Mouse (Mus musculus): Measurements from ENCODE around the gene Ppm1l. TPM values are rescaled to one million over a fixed set of nuclear protein-coding genes. Genes with fewer than 3 reads are reported as not detected.
"Not testable (repeated sequence)": the region's sequence is repeated elsewhere in the genome, so short reads cannot be mapped to it uniquely, and the experiment has no call there.

Gene Ppm1l
- polyA plus RNA-seq, 1 experiment from 2014 or later, result 23.9 TPM

- peaks cover 32% of the 10 kb centered on the region for H3K4me1 ChIP-seq (replicated peaks)
- H3K27me3 ChIP-seq, result no peaks in the 10 kb centered on the region
- H3K9ac ChIP-seq, result no peak overlapping the region
- H3K4me3 ChIP-seq, result no peak overlapping the region
- ATAC-seq (ENCODE audit: low FRiP score), result no peak
- no peaks in the 10 kb centered on the region for H3K36me3 ChIP-seq
- H3K4me2 ChIP-seq, result no peak overlapping the region
- no peak overlapping the region for H3K27ac ChIP-seq
- 78% methylated on average over 4 of the region's 4 CpGs for WGBS
- H3K9me3 ChIP-seq, result no peaks in the 10 kb centered on the region
These were observed 43.7 kb downstream of the Ppm1l start for GRCm38 (mm10) chr3:69360263-69360895.

- no peak for ATAC-seq (ENCODE audit: low FRiP score)
- no peak overlapping the region for H3K4me2 ChIP-seq
- no peaks in the 10 kb centered on the region for H3K9me3 ChIP-seq
- H3K36me3 ChIP-seq, result no peaks in the 10 kb centered on the region
- H3K9ac ChIP-seq, result no peak overlapping the region
- peak overlapping the region; percentile 77 for H3K27ac ChIP-seq
- H3K4me3 ChIP-seq, result no peak overlapping the region
- 79% methylated on average over 9 of the region's 13 CpGs for WGBS
- H3K27me3 ChIP-seq, result no peaks in the 10 kb centered on the region
- peaks cover 35% of the 10 kb centered on the region for H3K4me1 ChIP-seq (replicated peaks)
These were observed 45.1 kb downstream of the Ppm1l start for GRCm38 (mm10) chr3:69361487-69362349.

- Histone ChIP-seq H3K4me1 (replicated peaks) (peaks cover 35% of the 10 kb centered on the region), H3K9me3 (no peaks in the 10 kb centered on the region), H3K27me3 (no peaks in the 10 kb centered on the region), H3K4me2 (no peak overlapping the region), H3K4me3 (no peak overlapping the region), H3K36me3 (no peaks in the 10 kb centered on the region), H3K9ac (no peak overlapping the region), H3K27ac (peak overlapping the region; percentile 77)
- ATAC-seq (ENCODE audit: low FRiP score), result no peak
- 77% methylated on average over 5 of the region's 5 CpGs for WGBS
These were observed 45.7 kb downstream of the Ppm1l start for GRCm38 (mm10) chr3:69362350-69362790.

GRCm38 (mm10) chr3:69362906-69363305, 46.2 kb downstream of the Ppm1l start:
- no peaks in the 10 kb centered on the region for H3K9me3 ChIP-seq
- H3K27me3 ChIP-seq, result no peaks in the 10 kb centered on the region
- peak overlapping the region; percentile 77; the same call in 1 of the 2 replicates for H3K27ac ChIP-seq
- H3K4me3 ChIP-seq, result no peak overlapping the region
- no peak overlapping the region for H3K9ac ChIP-seq
- no peak for ATAC-seq (ENCODE audit: low FRiP score)
- 75% methylated on average over 4 of the region's 4 CpGs for WGBS
- no peaks in the 10 kb centered on the region for H3K36me3 ChIP-seq
- H3K4me1 ChIP-seq (replicated peaks), result peaks cover 35% of the 10 kb centered on the region
- H3K4me2 ChIP-seq, result no peak overlapping the region

DNA sequence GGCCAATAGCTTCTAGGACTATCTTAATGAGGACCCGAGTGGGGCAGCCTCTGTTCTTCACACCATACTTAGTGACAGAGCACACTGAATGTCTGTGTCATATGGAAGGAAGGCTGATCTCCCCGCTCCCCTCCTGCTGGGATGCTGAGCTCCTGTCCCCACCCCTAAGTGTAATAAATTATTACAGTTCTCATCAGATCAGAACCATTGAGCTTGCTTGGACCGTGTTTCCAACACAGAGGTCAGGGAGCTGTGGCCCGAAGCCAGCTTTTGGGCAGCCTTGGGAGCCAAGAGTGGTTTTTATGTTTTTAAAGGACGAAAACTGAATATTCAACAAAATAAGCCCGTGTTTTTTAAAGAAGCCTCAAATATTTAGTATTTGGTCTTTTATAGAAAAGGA, 47.5 kb downstream of the Ppm1l start:
- no peak overlapping the region for H3K9ac ChIP-seq
- 80% methylated on average over 6 of the region's 6 CpGs for WGBS
- H3K4me2 ChIP-seq, result no peak overlapping the region
- H3K9me3 ChIP-seq, result no peaks in the 10 kb centered on the region
- H3K27me3 ChIP-seq, result no peaks in the 10 kb centered on the region
- H3K27ac ChIP-seq, result no peak overlapping the region
- no peak overlapping the region for H3K4me3 ChIP-seq
- H3K36me3 ChIP-seq, result no peaks in the 10 kb centered on the region
- H3K4me1 ChIP-seq (replicated peaks), result peaks cover 35% of the 10 kb centered on the region
- ATAC-seq (ENCODE audit: low FRiP score), result no peak

GRCm38 (mm10) chr3:69367916-69368315, 51.3 kb downstream of the Ppm1l start:
- WGBS, result 90% methylated on average over 9 of the region's 9 CpGs
- ATAC-seq (ENCODE audit: low FRiP score), result no peak
- no peak overlapping the region for H3K4me2 ChIP-seq
- no peaks in the 10 kb centered on the region for H3K9me3 ChIP-seq
- H3K9ac ChIP-seq, result no peak overlapping the region
- H3K4me3 ChIP-seq, result no peak overlapping the region
- H3K4me1 ChIP-seq (replicated peaks), result peaks cover 20% of the 10 kb centered on the region; the same call in 1 of the 2 replicates
- H3K27ac ChIP-seq, result no peak overlapping the region
- H3K36me3 ChIP-seq, result no peaks in the 10 kb centered on the region
- no peaks in the 10 kb centered on the region for H3K27me3 ChIP-seq

DNA sequence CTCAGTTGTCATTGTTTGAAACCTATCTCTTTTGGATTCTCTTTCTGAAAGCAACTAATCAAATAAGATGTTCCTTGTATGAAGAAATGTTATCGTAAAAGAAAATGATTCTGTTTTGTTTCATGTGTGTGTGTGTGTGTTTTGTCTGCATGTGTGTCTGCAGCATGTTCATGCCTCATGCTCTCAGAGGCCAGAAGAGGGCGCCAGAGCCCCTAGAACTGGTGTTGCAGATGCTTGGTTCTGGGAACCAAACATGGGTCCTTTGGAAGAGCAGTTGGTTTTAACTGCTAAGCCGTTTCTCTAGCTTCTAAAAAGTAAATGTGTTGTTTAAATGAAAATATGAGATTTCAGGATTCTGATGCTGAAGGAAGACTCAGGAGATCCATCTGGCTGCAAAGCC, 56.1 kb downstream of the Ppm1l start:
- no peaks in the 10 kb centered on the region for H3K27me3 ChIP-seq
- no peak overlapping the region for H3K27ac ChIP-seq
- no peak overlapping the region for H3K9ac ChIP-seq
- H3K36me3 ChIP-seq, result no peaks in the 10 kb centered on the region
- no peak overlapping the region for H3K4me2 ChIP-seq
- no peak overlapping the region for H3K4me3 ChIP-seq
- no peaks in the 10 kb centered on the region for H3K9me3 ChIP-seq
- ATAC-seq (ENCODE audit: low FRiP score), result no peak
- H3K4me1 ChIP-seq (replicated peaks), result peaks cover 9% of the 10 kb centered on the region
- WGBS, result 78% methylated on average over 3 of the region's 3 CpGs

- Histone ChIP-seq H3K4me1 (replicated peaks) (peaks cover 9% of the 10 kb centered on the region), H3K9ac (no peak overlapping the region), H3K4me3 (no peak overlapping the region), H3K4me2 (no peak overlapping the region), H3K36me3 (no peaks in the 10 kb centered on the region), H3K27me3 (no peaks in the 10 kb centered on the region), H3K9me3 (no peaks in the 10 kb centered on the region), H3K27ac (no peak overlapping the region)
- WGBS, result 62% methylated on average over 10 of the region's 10 CpGs
- peak; percentile 28; the same call in 1 of the 2 replicates for ATAC-seq (ENCODE audit: low FRiP score)
These were observed 57.1 kb downstream of the Ppm1l start for GRCm38 (mm10) chr3:69373544-69374306.

- no peaks in the 10 kb centered on the region for H3K36me3 ChIP-seq
- no peak overlapping the region for H3K27ac ChIP-seq
- H3K4me2 ChIP-seq, result no peak overlapping the region
- H3K9ac ChIP-seq, result no peak overlapping the region
- ATAC-seq (ENCODE audit: low FRiP score), result no peak
- H3K4me3 ChIP-seq, result no peak overlapping the region
- H3K4me1 ChIP-seq (replicated peaks), result peaks cover 9% of the 10 kb centered on the region
- no peaks in the 10 kb centered on the region for H3K9me3 ChIP-seq
- no peaks in the 10 kb centered on the region for H3K27me3 ChIP-seq
- 86% methylated on average over 5 of the region's 5 CpGs for WGBS
These were observed 57.9 kb downstream of the Ppm1l start for GRCm38 (mm10) chr3:69374538-69374937.

DNA sequence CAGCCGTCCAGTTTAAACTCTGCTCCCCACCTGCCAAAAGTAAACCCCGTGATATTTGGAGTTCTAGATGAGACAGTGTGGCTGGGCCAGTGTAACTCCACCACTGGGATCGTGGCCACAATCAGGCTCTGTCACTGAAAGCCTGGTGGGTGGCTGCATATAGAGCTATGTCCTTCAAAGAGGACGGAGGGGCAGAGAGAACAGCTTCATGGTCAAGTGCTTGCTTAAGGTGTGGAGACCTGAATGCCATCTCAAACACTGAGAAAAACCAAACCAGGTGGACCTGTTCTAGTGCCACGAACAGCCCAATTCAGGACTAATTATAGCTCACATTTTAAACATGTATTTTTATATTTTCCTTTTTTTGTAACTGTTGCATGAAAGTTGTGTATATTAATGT, 58.3 kb downstream of the Ppm1l start:
- Histone ChIP-seq H3K27me3 (no peaks in the 10 kb centered on the region), H3K4me3 (no peak overlapping the region), H3K36me3 (no peaks in the 10 kb centered on the region), H3K4me2 (no peak overlapping the region), H3K4me1 (replicated peaks) (peaks cover 9% of the 10 kb centered on the region), H3K27ac (no peak overlapping the region), H3K9me3 (no peaks in the 10 kb centered on the region), H3K9ac (no peak overlapping the region)
- WGBS, result 92% methylated on average over 5 of the region's 5 CpGs
- ATAC-seq (ENCODE audit: low FRiP score), result no peak

DNA sequence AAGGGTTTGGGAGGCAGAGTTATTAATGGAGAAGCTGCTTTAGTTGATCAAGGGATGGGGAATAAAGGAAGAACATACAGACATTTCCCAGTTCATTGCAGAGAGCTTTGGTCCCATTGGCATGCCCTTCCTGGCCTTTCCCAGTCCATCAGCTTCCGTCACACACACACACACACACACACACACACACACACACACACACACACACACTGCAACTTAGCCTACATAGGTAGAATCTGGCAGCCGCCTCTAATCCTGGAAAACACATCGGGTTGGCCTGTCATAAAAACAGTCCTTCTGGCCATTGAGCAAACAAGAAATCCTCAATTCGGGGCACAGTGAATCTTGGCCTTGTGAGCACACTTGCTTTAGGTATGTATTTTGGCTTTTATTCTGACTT, 64.6 kb downstream of the Ppm1l start:
- Histone ChIP-seq H3K9me3 (no peaks in the 10 kb centered on the region), H3K27me3 (no peaks in the 10 kb centered on the region), H3K4me3 (no peak overlapping the region), H3K36me3 (no peaks in the 10 kb centered on the region), H3K4me2 (no peak overlapping the region), H3K4me1 (replicated peaks) (no peaks in the 10 kb centered on the region), H3K9ac (no peak overlapping the region), H3K27ac (0 out of 2 replicates have a peak overlapping the region, but pooled peaks have one; percentile 35)
- 95% methylated on average over 3 of the region's 4 CpGs for WGBS
- ATAC-seq (ENCODE audit: low FRiP score), result no peak

DNA sequence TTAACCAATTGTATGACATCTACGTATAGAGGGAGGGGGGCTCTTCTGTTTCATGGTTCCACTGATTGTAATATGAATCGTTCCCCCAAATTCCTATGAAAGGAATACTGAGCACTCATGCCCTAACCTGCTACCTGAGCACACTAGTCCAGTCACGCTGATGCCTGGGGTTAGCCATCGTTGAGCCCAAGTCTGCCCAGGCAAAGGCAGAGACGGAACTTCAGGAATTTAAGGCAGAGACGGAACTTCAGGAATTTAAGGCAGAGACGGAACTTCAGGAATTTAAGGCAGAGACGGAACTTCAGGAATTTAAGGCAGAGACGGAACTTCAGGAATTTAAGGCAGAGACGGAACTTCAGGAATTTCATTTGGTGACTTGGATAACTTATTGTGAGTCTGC, 75.2 kb downstream of the Ppm1l start:
- not testable (repeated sequence) for H3K4me3 ChIP-seq; H3K9ac ChIP-seq; H3K4me1 ChIP-seq (replicated peaks); H3K4me2 ChIP-seq; H3K9me3 ChIP-seq; ATAC-seq (ENCODE audit: low FRiP score); H3K27ac ChIP-seq; H3K27me3 ChIP-seq; H3K36me3 ChIP-seq
- 88% methylated on average over 10 of the region's 10 CpGs for WGBS
